ENCODE assay signal across 22 mouse cellular contexts in the genomic region with DNA sequence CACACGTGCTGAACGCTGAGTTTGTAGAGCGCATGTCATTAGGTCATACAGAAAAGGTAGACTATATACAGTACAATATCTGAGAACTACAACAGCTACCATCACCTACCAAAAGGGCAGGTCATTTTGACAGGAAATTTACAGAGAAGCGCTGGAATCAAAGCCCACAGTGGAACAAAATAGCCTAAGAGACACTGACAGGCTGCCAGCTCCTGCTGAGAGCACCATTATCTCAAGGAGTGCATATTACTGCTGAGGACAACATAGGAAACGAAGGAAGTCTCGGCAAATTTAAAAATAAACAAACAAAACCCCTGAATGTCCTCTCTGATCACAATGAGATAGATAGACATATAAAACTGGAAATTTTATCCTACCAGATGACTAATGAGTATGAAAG. TPM values are rescaled to one million over a fixed set of nuclear protein-coding genes. Genes with fewer than 3 reads are reported as not detected.
DNase-seq lines count a peak whose midpoint lies in the region; ATAC-seq and TF ChIP-seq lines count a peak whose summit lies in the region.
"Had no signal": no experiment of that assay in that cellular context is flagged by ENCODE, and none has a peak within 500 bp of the region (broad histone marks: within the 10 kb centered on the region; RNA-seq: fewer than 3 reads in every experiment).

No protein-coding gene starts in this region.

- no peak overlapping the region for H3K27ac ChIP-seq in lung, postnatal 0 days (ENCODE audit: low read length)
- H3K27ac ChIP-seq in forebrain, embryonic 16.5 days (ENCODE audit: low read length), result no peak overlapping the region
- H3K27ac ChIP-seq: embryonic facial prominence, embryonic 10.5 days; embryonic facial prominence, embryonic 12.5 days; forebrain, embryonic 13.5 days; forebrain, embryonic 15.5 days had no signal

- H3K4me3 ChIP-seq in lung, postnatal 0 days (ENCODE audit: low read depth, low read length), result no peak overlapping the region
- H3K4me3 ChIP-seq in forebrain, embryonic 16.5 days (replicated peaks; ENCODE audit: low read length), result no peak overlapping the region
- H3K4me3 ChIP-seq: embryonic facial prominence, embryonic 10.5 days; embryonic facial prominence, embryonic 12.5 days; forebrain, embryonic 13.5 days; forebrain, embryonic 15.5 days had no signal

- H3K27me3 ChIP-seq in lung, postnatal 0 days (replicated peaks; ENCODE audit: insufficient read depth, low read length), result no peaks in the 10 kb centered on the region
- no peaks in the 10 kb centered on the region for H3K27me3 ChIP-seq in forebrain, embryonic 16.5 days (replicated peaks; ENCODE audit: control insufficient read depth, insufficient read depth, low read length)
- H3K27me3 ChIP-seq: embryonic facial prominence, embryonic 12.5 days; forebrain, embryonic 13.5 days; forebrain, embryonic 15.5 days had no signal

- no peaks in the 10 kb centered on the region for H3K4me1 ChIP-seq in lung, postnatal 0 days (ENCODE audit: insufficient read depth, low read depth, low read length)
- no peaks in the 10 kb centered on the region for H3K4me1 ChIP-seq in forebrain, embryonic 16.5 days (replicated peaks; ENCODE audit: control insufficient read depth, insufficient read depth, low read length)

- peaks cover 21% of the 10 kb centered on the region for H3K36me3 ChIP-seq in lung, postnatal 0 days (ENCODE audit: insufficient read depth, low read length)
- peaks cover 25% of the 10 kb centered on the region for H3K36me3 ChIP-seq in forebrain, embryonic 16.5 days (ENCODE audit: control insufficient read depth, insufficient read depth)

- no peaks in the 10 kb centered on the region for H3K9me3 ChIP-seq in lung, postnatal 0 days (ENCODE audit: low read length)
- H3K9me3 ChIP-seq in forebrain, embryonic 16.5 days (ENCODE audit: control insufficient read depth, low read length), result no peaks in the 10 kb centered on the region
- H3K9me3 ChIP-seq: embryonic facial prominence, embryonic 10.5 days; embryonic facial prominence, embryonic 12.5 days; forebrain, embryonic 13.5 days; forebrain, embryonic 15.5 days had no signal

- 64% methylated on average over 6 of the region's 6 CpGs for WGBS in lung, postnatal 0 days
- WGBS in forebrain, embryonic 16.5 days, result 78% methylated on average over 6 of the region's 6 CpGs

- no peak for TF ChIP-seq CTCF in lung, postnatal 0 days (IDR thresholded peaks at IDR 0.05)

- no peak for ATAC-seq in lung, postnatal 0 days
- no peak for ATAC-seq in forebrain, embryonic 16.5 days
- ATAC-seq: forebrain, embryonic 13.5 days; forebrain, embryonic 15.5 days had no signal

- H3K9ac ChIP-seq in lung, postnatal 0 days (replicated peaks; ENCODE audit: low read depth), result no peak overlapping the region
- no peak overlapping the region for H3K9ac ChIP-seq in forebrain, embryonic 16.5 days (replicated peaks; ENCODE audit: low read depth, low read length)
- H3K9ac ChIP-seq: embryonic facial prominence, embryonic 12.5 days; forebrain, embryonic 13.5 days; forebrain, embryonic 15.5 days had no signal

- peak; percentile 48 for DNase-seq in lung, postnatal 10 days
- DNase-seq in lung, postnatal 0 days (ENCODE audit: low spot score), result no peak
- peak; percentile 20 for DNase-seq in brain, adult 2 months (ENCODE audit: low read depth, low spot score)
- peak; percentile 25 for DNase-seq in lung, postnatal 25 days (ENCODE audit: low spot score)
- no peak for DNase-seq in gastrocnemius, adult 18-20 months (ENCODE audit: low spot score)
- DNase-seq: adrenal gland, adult 2 months; adrenal gland, postnatal 10 days; adrenal gland, postnatal 25 days; cerebellum, adult 11-12 months; cerebellum, adult 9-10 months; cerebellum, postnatal 10 days had no signal

- H3K4me2 ChIP-seq in lung, postnatal 0 days (replicated peaks; ENCODE audit: low read depth, low read length), result no peak overlapping the region
- H3K4me2 ChIP-seq in forebrain, embryonic 16.5 days (ENCODE audit: low read length), result no peak overlapping the region
- H3K4me2 ChIP-seq: embryonic facial prominence, embryonic 12.5 days; forebrain, embryonic 13.5 days; forebrain, embryonic 15.5 days had no signal

- TF ChIP-seq EP300 in lung, postnatal 0 days (IDR thresholded peaks at IDR 0.05), result no peak

RNA-seq across cellular contexts. Expression of a gene that starts 6.5 kb away (rescaled TPM):
- polyA plus RNA-seq in lung, postnatal 0 days (2015; fragmentation: Nextera tagmentation; extraction: Ambion mirVana), result 2.4 and 2.8 TPM in 2 replicates
- 1 to 10 TPM; 2.8 to 3.1 TPM for total RNA-seq in gastrocnemius, adult 18-20 months (2021)
- polyA plus RNA-seq in forebrain, embryonic 16.5 days (2015; fragmentation: Nextera tagmentation; extraction: Ambion mirVana), result 7.5 and 8.1 TPM in 2 replicates

RNA-seq across cellular contexts. Expression of a gene that starts 20.2 kb away (rescaled TPM):
- polyA plus RNA-seq in lung, postnatal 0 days (2015; fragmentation: Nextera tagmentation; extraction: Ambion mirVana), result 0.05 and 0.12 TPM in 2 replicates
- total RNA-seq in gastrocnemius, adult 18-20 months (2021), result not detected
- polyA plus RNA-seq in forebrain, embryonic 16.5 days (2015; fragmentation: Nextera tagmentation; extraction: Ambion mirVana), result not detected in 2 replicates
- total RNA-seq: adrenal gland, postnatal 25 days; ES-E14 had no signal
- polyA plus RNA-seq: adrenal gland, adult 2 months; C2C12; cerebellum, adult 2 months; cortical plate, adult 2 months; embryonic facial prominence, embryonic 10.5 days; embryonic facial prominence, embryonic 12.5 days; embryonic facial prominence, embryonic 14.5 days; forebrain, embryonic 11.5 days; forebrain, embryonic 13.5 days; forebrain, embryonic 15.5 days had no signal

RNA-seq across cellular contexts. Expression of a gene that starts 30.5 kb away (rescaled TPM):
- 3.2 and 4.0 TPM in 2 replicates for polyA plus RNA-seq in lung, postnatal 0 days (2015; fragmentation: Nextera tagmentation; extraction: Ambion mirVana)
- total RNA-seq in gastrocnemius, adult 18-20 months (2021), result 1 to 10 TPM in 1 of 2 experiments, under 1 TPM in 1; 0.82 to 1.2 TPM
- polyA plus RNA-seq in forebrain, embryonic 16.5 days (2015; fragmentation: Nextera tagmentation; extraction: Ambion mirVana), result 11.5 and 13.6 TPM in 2 replicates

RNA-seq across cellular contexts. Expression of a gene that starts 41.2 kb away (rescaled TPM):
- 168 and 169 TPM in 2 replicates for polyA plus RNA-seq in lung, postnatal 0 days (2015; fragmentation: Nextera tagmentation; extraction: Ambion mirVana)
- 10 to 100 TPM; 88.8 to 90.3 TPM for total RNA-seq in gastrocnemius, adult 18-20 months (2021)
- polyA plus RNA-seq in forebrain, embryonic 16.5 days (2015; fragmentation: Nextera tagmentation; extraction: Ambion mirVana), result 423 and 435 TPM in 2 replicates

RNA-seq across cellular contexts. Expression of a gene that starts 50.5 kb away (rescaled TPM):
- polyA plus RNA-seq in lung, postnatal 0 days (2015; fragmentation: Nextera tagmentation; extraction: Ambion mirVana), result 5.4 and 5.5 TPM in 2 replicates
- total RNA-seq in gastrocnemius, adult 18-20 months (2021), result under 1 TPM; 0.78 TPM
- 25.1 and 25.9 TPM in 2 replicates for polyA plus RNA-seq in forebrain, embryonic 16.5 days (2015; fragmentation: Nextera tagmentation; extraction: Ambion mirVana)

Comparison
In these comparisons a context has a peak if more than half of its experiments do, and no peak if none do; other contexts are left out.
1. DNase-seq: peak in lung, postnatal 10 days (single experiment), brain, adult 2 months (single experiment) and lung, postnatal 25 days (single experiment); none in lung, postnatal 0 days (single experiment) and gastrocnemius, adult 18-20 months (single experiment).